Mouse (Mus musculus): ENCODE data around the gene Sipa1l2. TPM values are rescaled to one million over a fixed set of nuclear protein-coding genes. Genes with fewer than 3 reads are reported as not detected.
A peak's percentile ranks its signal among the peaks of the same experiment; 100 is the strongest.

Sipa1l2 gene
- polyA plus RNA-seq (2014; fragmentation: Nextera tagmentation; extraction: Ambion mirVana) = 10.0 and 11.0 TPM in 2 replicates

DNA sequence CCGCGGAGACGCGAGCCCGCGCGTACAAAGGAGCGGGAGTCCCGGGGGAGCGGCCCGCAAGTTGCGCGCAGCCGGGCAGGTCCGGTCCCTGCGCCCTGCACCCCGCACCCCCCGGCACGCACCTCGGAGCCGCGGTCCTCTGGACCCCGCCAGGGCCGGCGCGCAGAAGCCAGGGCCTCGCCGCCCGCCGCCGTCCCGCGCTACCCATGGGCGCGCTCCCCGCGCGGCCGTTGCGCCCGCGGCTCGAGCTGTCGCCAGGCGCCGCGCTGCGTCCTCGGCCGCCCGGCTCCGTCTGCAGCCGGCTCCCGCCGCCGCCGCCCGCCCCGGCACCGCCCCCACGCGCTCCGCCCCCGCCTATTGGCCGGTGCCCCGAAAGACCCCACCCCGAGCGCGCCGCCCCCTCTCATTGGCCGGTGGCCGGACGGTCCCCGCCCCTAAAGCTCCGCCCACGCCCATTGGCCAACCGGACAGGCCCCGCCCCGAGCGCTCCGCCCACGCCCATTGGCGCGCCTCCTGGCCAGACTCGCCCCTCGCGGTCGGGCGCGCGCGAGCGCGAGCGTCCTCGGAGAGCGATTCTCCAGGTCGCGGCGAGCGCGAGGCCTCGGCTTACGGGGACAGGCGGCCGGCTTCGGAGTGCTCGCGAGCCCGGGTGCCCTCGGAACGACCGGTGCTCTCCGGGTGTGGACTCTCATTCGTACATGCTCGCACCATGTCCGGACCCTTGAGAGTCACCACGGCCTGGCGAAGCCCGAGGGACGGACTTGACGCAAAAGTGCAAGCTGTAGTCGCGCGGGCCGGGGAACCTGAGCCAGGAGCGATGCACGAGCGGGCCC, at the start of gene Sipa1l2:
Gene Sipa1l2, minus strand, starts transcription at position 276 of the 833 bp plus-strand sequence.
- Histone ChIP-seq H3K9me3 (ENCODE audit: control insufficient read depth, low read length) (no peaks in the 10 kb centered on the region), H3K4me3 (ENCODE audit: low read depth, low read length) (peak within 1 kb of the TSS; percentile 72), H3K4me1 (ENCODE audit: control insufficient read depth, insufficient read depth, low read length) (peaks cover 10% of the 10 kb centered on the region), H3K4me2 (ENCODE audit: low read depth, low read length) (peak within 1 kb of the TSS; percentile 92), H3K27ac (replicated peaks; ENCODE audit: low read depth, low read length) (peak within 1 kb of the TSS; percentile 64), H3K36me3 (ENCODE audit: control insufficient read depth, insufficient read depth, low read length) (no peaks in the 10 kb centered on the region), H3K9ac (ENCODE audit: low read depth, low read length) (peak within 1 kb of the TSS; percentile 79), H3K27me3 (replicated peaks; ENCODE audit: control insufficient read depth, insufficient read depth, low read length) (no peaks in the 10 kb centered on the region)
- WGBS = 1% methylated on average over 32 of the region's 129 CpGs
- peak; percentile 92 for ATAC-seq (ENCODE audit: low read depth)
- peak; percentile 97 for DNase-seq (ENCODE audit: low spot score)

GRCm38 (mm10) chr8:125618543-125619335, 49.1 kb upstream of the Sipa1l2 start:
- Histone ChIP-seq H3K36me3 (ENCODE audit: control insufficient read depth, insufficient read depth, low read length) (no peaks in the 10 kb centered on the region), H3K9ac (ENCODE audit: low read depth, low read length) (no peak overlapping the region), H3K27me3 (replicated peaks; ENCODE audit: control insufficient read depth, insufficient read depth, low read length) (no peaks in the 10 kb centered on the region), H3K27ac (replicated peaks; ENCODE audit: low read depth, low read length) (no peak overlapping the region), H3K4me2 (ENCODE audit: low read depth, low read length) (peak overlapping the region; percentile 4; the same call in 1 of the 2 replicates), H3K4me3 (ENCODE audit: low read depth, low read length) (no peak overlapping the region), H3K9me3 (ENCODE audit: control insufficient read depth, low read length) (no peaks in the 10 kb centered on the region), H3K4me1 (ENCODE audit: control insufficient read depth, insufficient read depth, low read length) (peaks cover 10% of the 10 kb centered on the region)
- ATAC-seq (ENCODE audit: low read depth) = no peak
- 70% methylated on average over 16 of the region's 16 CpGs for WGBS
- no peak for DNase-seq (ENCODE audit: low spot score)

DNA sequence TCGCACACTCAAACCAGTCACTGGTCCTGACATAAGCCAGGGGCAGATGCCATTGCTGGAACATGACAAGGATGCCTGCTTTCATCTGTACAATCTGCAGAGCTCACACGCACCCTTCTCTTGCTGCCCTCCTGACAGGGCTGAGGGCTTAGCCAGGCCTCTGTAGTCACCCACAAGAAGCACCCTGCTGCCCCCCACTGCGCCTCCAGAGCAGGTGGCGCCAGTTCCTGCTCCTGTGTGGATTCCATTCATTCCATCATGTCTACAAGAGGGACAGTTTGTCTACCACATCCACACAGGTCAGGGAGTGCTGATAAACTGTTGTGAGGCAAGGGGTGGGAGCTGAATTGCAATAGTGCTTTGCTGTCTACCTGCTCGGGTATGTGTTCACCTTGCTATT, 47.3 kb upstream of the Sipa1l2 start:
- H3K27ac ChIP-seq (replicated peaks; ENCODE audit: low read depth, low read length) = no peak overlapping the region
- no peak overlapping the region for H3K4me2 ChIP-seq (ENCODE audit: low read depth, low read length)
- 67% methylated on average over 5 of the region's 5 CpGs for WGBS
- H3K27me3 ChIP-seq (replicated peaks; ENCODE audit: control insufficient read depth, insufficient read depth, low read length) = no peaks in the 10 kb centered on the region
- H3K9ac ChIP-seq (ENCODE audit: low read depth, low read length) = no peak overlapping the region
- DNase-seq (ENCODE audit: low spot score) = no peak
- H3K9me3 ChIP-seq (ENCODE audit: control insufficient read depth, low read length) = no peaks in the 10 kb centered on the region
- H3K36me3 ChIP-seq (ENCODE audit: control insufficient read depth, insufficient read depth, low read length) = no peaks in the 10 kb centered on the region
- no peak for ATAC-seq (ENCODE audit: low read depth)
- peaks cover 10% of the 10 kb centered on the region for H3K4me1 ChIP-seq (ENCODE audit: control insufficient read depth, insufficient read depth, low read length)
- no peak overlapping the region for H3K4me3 ChIP-seq (ENCODE audit: low read depth, low read length)

GRCm38 (mm10) chr8:125616039-125616438, 46.4 kb upstream of the Sipa1l2 start:
- Histone ChIP-seq H3K4me1 (ENCODE audit: control insufficient read depth, insufficient read depth, low read length) (peaks cover 16% of the 10 kb centered on the region), H3K36me3 (ENCODE audit: control insufficient read depth, insufficient read depth, low read length) (no peaks in the 10 kb centered on the region), H3K9me3 (ENCODE audit: control insufficient read depth, low read length) (no peaks in the 10 kb centered on the region), H3K9ac (ENCODE audit: low read depth, low read length) (no peak overlapping the region), H3K4me3 (ENCODE audit: low read depth, low read length) (no peak overlapping the region), H3K4me2 (ENCODE audit: low read depth, low read length) (no peak overlapping the region), H3K27ac (replicated peaks; ENCODE audit: low read depth, low read length) (no peak overlapping the region), H3K27me3 (replicated peaks; ENCODE audit: control insufficient read depth, insufficient read depth, low read length) (no peaks in the 10 kb centered on the region)
- ATAC-seq (ENCODE audit: low read depth) = no peak
- DNase-seq (ENCODE audit: low spot score) = no peak
- WGBS = 79% methylated on average over 3 of the region's 3 CpGs

DNA sequence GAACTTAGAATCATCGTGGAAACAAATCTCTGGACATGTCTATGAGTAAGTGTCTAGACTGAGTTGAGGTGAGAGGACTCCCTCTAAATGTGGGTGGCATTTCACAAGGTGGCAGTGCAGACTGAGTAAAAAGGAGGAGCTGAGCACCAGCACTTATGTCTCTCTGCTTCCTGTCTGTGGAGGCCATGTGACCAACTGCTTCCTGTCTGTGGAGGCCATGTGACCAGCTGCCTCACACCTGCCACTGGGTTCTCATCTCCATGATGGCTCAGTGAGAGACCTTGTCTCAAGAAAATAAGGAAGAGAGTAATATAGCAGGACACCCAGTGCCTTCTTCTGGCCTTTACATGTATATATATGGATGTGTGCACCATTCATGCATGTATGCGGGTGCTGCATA, 43.9 kb upstream of the Sipa1l2 start:
- ATAC-seq (ENCODE audit: low read depth) = no peak

DNA sequence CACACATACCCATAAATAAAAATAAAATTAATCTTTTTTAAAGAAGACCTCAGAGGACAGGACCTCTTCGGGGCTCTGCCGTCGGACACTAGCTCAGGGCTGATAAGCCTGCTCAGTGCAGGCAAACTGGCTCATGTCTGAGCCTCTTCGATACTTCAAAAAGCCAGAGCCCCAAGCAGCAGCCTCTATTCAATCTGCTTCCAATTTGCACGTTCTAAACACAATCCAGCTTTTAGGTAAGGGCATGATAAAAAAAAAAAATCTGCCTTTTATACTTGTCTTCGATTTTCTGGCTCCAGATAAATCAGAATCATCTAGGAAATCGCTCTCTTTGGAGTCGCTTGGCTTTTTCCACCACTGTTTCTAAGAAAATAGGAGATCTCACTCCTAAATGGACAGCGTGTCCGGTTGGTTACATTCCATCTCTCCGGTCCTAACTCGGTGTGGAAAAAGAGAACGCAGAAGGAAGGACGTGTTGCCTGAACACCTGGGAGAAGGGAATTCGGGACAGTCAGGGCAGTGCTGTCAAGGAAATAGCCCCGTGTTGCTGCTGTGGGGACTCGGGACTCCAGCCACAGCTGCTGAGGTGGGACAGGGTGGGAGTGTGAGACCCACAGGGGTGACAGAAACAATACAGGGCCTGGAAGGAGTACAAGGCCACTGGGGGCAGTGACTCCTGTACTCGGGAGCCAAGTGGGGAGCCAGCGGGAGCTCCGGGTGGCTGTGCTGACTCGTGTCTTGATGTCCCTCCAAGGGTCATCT, 42.4 kb upstream of the Sipa1l2 start:
- Histone ChIP-seq H3K9me3 (ENCODE audit: control insufficient read depth, low read length) (no peaks in the 10 kb centered on the region), H3K36me3 (ENCODE audit: control insufficient read depth, insufficient read depth, low read length) (no peaks in the 10 kb centered on the region), H3K9ac (ENCODE audit: low read depth, low read length) (no peak overlapping the region), H3K4me1 (ENCODE audit: control insufficient read depth, insufficient read depth, low read length) (peaks cover 6% of the 10 kb centered on the region; the same call in 1 of the 2 replicates), H3K4me2 (ENCODE audit: low read depth, low read length) (no peak overlapping the region), H3K27ac (replicated peaks; ENCODE audit: low read depth, low read length) (no peak overlapping the region), H3K27me3 (replicated peaks; ENCODE audit: control insufficient read depth, insufficient read depth, low read length) (no peaks in the 10 kb centered on the region), H3K4me3 (ENCODE audit: low read depth, low read length) (no peak overlapping the region)
- DNase-seq (ENCODE audit: low spot score) = peak; percentile 31
- no peak for ATAC-seq (ENCODE audit: low read depth)
- 52% methylated on average over 19 of the region's 21 CpGs for WGBS

More for the DNA sequence above, 43.9 kb upstream of the Sipa1l2 start:
- Histone ChIP-seq H3K9ac (ENCODE audit: low read depth, low read length) (no peak overlapping the region), H3K4me2 (ENCODE audit: low read depth, low read length) (no peak overlapping the region), H3K9me3 (ENCODE audit: control insufficient read depth, low read length) (no peaks in the 10 kb centered on the region), H3K27me3 (replicated peaks; ENCODE audit: control insufficient read depth, insufficient read depth, low read length) (no peaks in the 10 kb centered on the region), H3K4me1 (ENCODE audit: control insufficient read depth, insufficient read depth, low read length) (peaks cover 6% of the 10 kb centered on the region; the same call in 1 of the 2 replicates), H3K36me3 (ENCODE audit: control insufficient read depth, insufficient read depth, low read length) (no peaks in the 10 kb centered on the region), H3K27ac (replicated peaks; ENCODE audit: low read depth, low read length) (no peak overlapping the region), H3K4me3 (ENCODE audit: low read depth, low read length) (no peak overlapping the region)
- DNase-seq (ENCODE audit: low spot score) = no peak
- WGBS = 91% methylated on average over 2 of the region's 2 CpGs

DNA sequence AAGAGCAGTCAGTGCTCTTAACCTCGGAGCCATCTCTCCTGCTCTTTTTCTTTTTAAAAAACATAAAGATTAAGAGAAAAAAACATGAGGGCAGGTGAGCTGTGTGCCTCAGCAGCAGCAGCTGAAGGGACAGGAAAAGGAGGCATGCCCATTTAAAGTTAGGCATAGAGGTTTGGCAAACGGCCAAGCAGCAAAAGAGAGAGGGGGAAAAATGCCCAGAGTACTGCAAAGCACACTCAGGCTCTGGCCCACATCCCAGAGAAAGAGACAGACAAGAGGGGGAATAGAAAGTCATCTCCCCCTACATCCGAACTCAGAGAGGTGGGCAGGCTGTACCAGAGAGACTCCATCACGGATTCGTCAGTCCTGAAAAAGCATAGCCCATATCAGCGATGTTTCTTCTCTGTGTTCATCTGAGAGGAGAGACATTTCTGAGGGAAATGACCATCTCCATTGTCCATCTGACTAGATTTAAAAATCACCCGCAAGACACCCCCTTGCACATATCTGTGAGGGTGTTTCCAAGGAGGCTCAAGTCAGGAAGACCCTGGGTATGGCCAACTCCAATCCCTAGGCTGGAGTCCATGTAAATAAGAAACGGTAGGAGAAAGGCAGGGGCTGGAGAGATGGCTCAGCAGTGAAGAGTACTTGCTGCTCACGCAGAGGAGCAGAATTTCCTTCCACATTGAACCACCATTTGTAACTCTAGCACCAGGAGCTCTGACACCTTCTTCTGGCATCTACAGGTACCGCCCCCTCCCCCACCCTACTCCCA, 41.6 kb upstream of the Sipa1l2 start:
- ATAC-seq (ENCODE audit: low read depth) (no peak), DNase-seq (ENCODE audit: low spot score) (peak; percentile 76)
- 72% methylated on average over 10 of the region's 10 CpGs for WGBS
- no peak overlapping the region; the same call in 1 of the 2 replicates for H3K27ac ChIP-seq (replicated peaks; ENCODE audit: low read depth, low read length)
- no peaks in the 10 kb centered on the region for H3K9me3 ChIP-seq (ENCODE audit: control insufficient read depth, low read length)
- peaks cover 6% of the 10 kb centered on the region; the same call in 1 of the 2 replicates for H3K4me1 ChIP-seq (ENCODE audit: control insufficient read depth, insufficient read depth, low read length)
- no peaks in the 10 kb centered on the region for H3K36me3 ChIP-seq (ENCODE audit: control insufficient read depth, insufficient read depth, low read length)
- H3K4me3 ChIP-seq (ENCODE audit: low read depth, low read length) = no peak overlapping the region
- H3K9ac ChIP-seq (ENCODE audit: low read depth, low read length) = no peak overlapping the region
- H3K27me3 ChIP-seq (replicated peaks; ENCODE audit: control insufficient read depth, insufficient read depth, low read length) = no peaks in the 10 kb centered on the region
- no peak overlapping the region for H3K4me2 ChIP-seq (ENCODE audit: low read depth, low read length)

Measured in embryonic facial prominence, embryonic 14.5 days (tissue).